Mouse (Mus musculus) cortical plate, adult 2 months (tissue): Measurements from ENCODE around the gene Kcnab2.

Experiments used
- CTCF ChIP-seq: fragments of 200-500 bp; IDR thresholded peaks from 2 replicates; pipeline ENCODE4 v1.5.1; 2011; ENCODE audit warnings: mild to moderate bottlenecking, control low read depth, low read length; ENCODE audit not compliant: insufficient read depth; ENCODE audit errors: extremely low read depth
- POLR2A ChIP-seq: fragments of 200-500 bp; IDR thresholded peaks from 2 replicates; pipeline ENCODE4 v1.6.1; 2011; ENCODE audit warnings: mild to moderate bottlenecking, low read length, control low read depth; ENCODE audit not compliant: insufficient read depth; ENCODE audit errors: extremely low read depth

- TF ChIP-seq CTCF (no peak), POLR2A (no peak)
These were observed 118.0 kb downstream of the Kcnab2 start for GRCm38 (mm10) chr4:152359700-152360099.
